Mouse (Mus musculus) neutrophil, adult 59 days (primary cell): ENCODE measurements around the gene Larp1. TPM values are rescaled to one million over a fixed set of nuclear protein-coding genes. Genes with fewer than 3 reads are reported as not detected.

ENCODE experiments used
- total RNA-seq, 2 experiments: library from RNA; stranded (reverse); gene quantifications; 1 replicate in 1 of 2; 2 replicates in 1 of 2; pipeline ENCODE4 v1.2.4; 2023

Gene Larp1
- 10 to 100 TPM; 53.0 to 57.9 TPM for total RNA-seq

GRCm38 (mm10) chr11:58009051-58009515 lies at the start of gene Larp1:
Larp1 (plus strand) TSS chr11:58009064.

GRCm38 (mm10) chr11:58093021-58093528 lies 84.2 kb downstream of the Larp1 start, which contains the start of gene Gm12248:
Gm12248 (minus strand) TSS chr11:58093134.

GRCm38 (mm10) chr11:58103697-58104306 lies 94.9 kb downstream of the Larp1 start, which contains the start of gene Cnot8:
Cnot8 (plus strand) TSS chr11:58104153.

Other genes starting within 250 kb of the Larp1 start
- 10 to 100 TPM; 22.3 to 29.9 TPM for gene Sap30l, start 207.4 kb upstream of the Larp1 start, total RNA-seq
- gene Hand1, start 176.2 kb upstream of the Larp1 start, total RNA-seq, result not detected
- not detected for gene Gm12248, start 84.1 kb downstream of the Larp1 start, total RNA-seq
- gene Cnot8, start 95.1 kb downstream of the Larp1 start, total RNA-seq, result 10 to 100 TPM; 40.6 to 40.8 TPM
- 1 to 10 TPM; 7.3 to 8.3 TPM for gene Gemin5, start 159.5 kb downstream of the Larp1 start, total RNA-seq
- 10 to 100 TPM; 17.1 to 21.2 TPM for gene Mrpl22, start 162.6 kb downstream of the Larp1 start, total RNA-seq
- gene Igtp, start 190.5 kb downstream of the Larp1 start, total RNA-seq, result 1 to 10 TPM; 9.8 TPM
- gene Irgm2, start 190.6 kb downstream of the Larp1 start, total RNA-seq, result 1 to 10 TPM; 6.6 to 7.5 TPM